Mouse (Mus musculus): ENCODE measurements at regions not wholly inside any gene's neighbourhood (a gene's known extent, or its start where the extent isn't known, plus 50 kb on each side); places are given as distances from the start of the nearest gene placed in this dataset.

- Histone ChIP-seq H3K27me3 (ENCODE audit: control insufficient read depth in 1 of 2, insufficient read depth in 2 of 2, low read length in 2 of 2) (no peaks in the 10 kb centered on the region), H3K27ac (ENCODE audit: control insufficient read depth, low read depth, low read length) (no peak overlapping the region), H3K79me2 (ENCODE audit: control insufficient read depth, insufficient read depth, low read length, poor library complexity) (no peaks in the 10 kb centered on the region), H3K4me1 (ENCODE audit: control insufficient read depth in 1 of 2, insufficient read depth in 2 of 2, low read length in 2 of 2) (no peaks in the 10 kb centered on the region), H3K9ac (ENCODE audit: control insufficient read depth, low read depth, low read length, poor library complexity, severe bottlenecking) (no peak overlapping the region), H3K4me3 (ENCODE audit: control insufficient read depth in 1 of 2, insufficient read depth in 1 of 2, low read depth in 2 of 2, low read length in 2 of 2) (no peak overlapping the region), H3K36me3 (ENCODE audit: control insufficient read depth in 1 of 2, insufficient read depth in 2 of 2, low read length in 2 of 2) (no peaks in the 10 kb centered on the region), H3K9me3 (replicated peaks; ENCODE audit: insufficient read depth, low read length) (no peaks in the 10 kb centered on the region)
- no peak for DNase-seq (ENCODE audit: low read depth, low spot score)
- TF ChIP-seq RCOR1 (IDR thresholded peaks at IDR 0.05; ENCODE audit: low read depth, low read length): no peak
- TF ChIP-seq MYC (IDR thresholded peaks at IDR 0.05; ENCODE audit: low read depth, low read length): no peak
- no peak for TF ChIP-seq POLR2A (IDR thresholded peaks at IDR 0.05; ENCODE audit: control insufficient read depth in 1 of 2, insufficient read depth in 1 of 2, low read depth in 1 of 2, low read length in 2 of 2, poor library complexity in 1 of 2)
- TF ChIP-seq CHD1 (IDR thresholded peaks at IDR 0.05; ENCODE audit: low read depth, low read length): no peak
- no peak for TF ChIP-seq HCFC1 (IDR thresholded peaks at IDR 0.05; ENCODE audit: low read depth, low read length)
- TF ChIP-seq KAT2A (conservative IDR thresholded peaks at IDR 0.05; ENCODE audit: low read depth, low read length): no peak
- TF ChIP-seq MEF2A (IDR thresholded peaks at IDR 0.05; ENCODE audit: extremely low read depth, insufficient replicate concordance, low read depth, low read length, poor library complexity, severe bottlenecking): no peak
- TF ChIP-seq NELFE (IDR thresholded peaks at IDR 0.05; ENCODE audit: low read depth, low read length): no peak
- TF ChIP-seq SMC3 (IDR thresholded peaks at IDR 0.05; ENCODE audit: low read depth, low read length): no peak
- no peak for TF ChIP-seq MAX (IDR thresholded peaks at IDR 0.05; ENCODE audit: low read length)
- TF ChIP-seq ZKSCAN1 (IDR thresholded peaks at IDR 0.05; ENCODE audit: low read depth, low read length): no peak
- TF ChIP-seq ETS1 (IDR thresholded peaks at IDR 0.05; ENCODE audit: low read depth, low read length): no peak
- no peak for TF ChIP-seq TAL1 (IDR thresholded peaks at IDR 0.05; ENCODE audit: low read length)
- TF ChIP-seq NRF1 (IDR thresholded peaks at IDR 0.05; ENCODE audit: insufficient read depth, low read depth, low read length, poor library complexity, severe bottlenecking): no peak
- TF ChIP-seq MAFK (IDR thresholded peaks at IDR 0.05; ENCODE audit: borderline replicate concordance, low read depth, low read length): no peak
- no peak for TF ChIP-seq JUND (IDR thresholded peaks at IDR 0.05; ENCODE audit: low read depth, low read length)
Measured at GRCm38 (mm10) chr3:147422196-147422595, 570.0 kb downstream of the Ttll7 start.

- H3K9me3 ChIP-seq (replicated peaks; ENCODE audit: insufficient read depth, low read length): no peaks in the 10 kb centered on the region
- TF ChIP-seq CTCF (IDR thresholded peaks at IDR 0.05 in 2 of 3, conservative IDR thresholded peaks at IDR 0.05 in 1 of 3; ENCODE audit: control insufficient read depth in 1 of 3, insufficient read depth in 1 of 3, low read depth in 2 of 3, low read length in 3 of 3, poor library complexity in 1 of 3, severe bottlenecking in 1 of 3) (no peak), MAZ (IDR thresholded peaks at IDR 0.05; ENCODE audit: low read depth, low read length) (no peak), POLR2A (IDR thresholded peaks at IDR 0.05; ENCODE audit: control insufficient read depth in 1 of 2, insufficient read depth in 1 of 2, low read depth in 1 of 2, low read length in 2 of 2, poor library complexity in 1 of 2) (no peak), MAFK (IDR thresholded peaks at IDR 0.05; ENCODE audit: borderline replicate concordance, low read depth, low read length) (no peak), MXI1 (IDR thresholded peaks at IDR 0.05; ENCODE audit: low read depth, low read length) (no peak)
- H3K9ac ChIP-seq (ENCODE audit: control insufficient read depth, low read depth, low read length, poor library complexity, severe bottlenecking): no peak overlapping the region
- H3K4me1 ChIP-seq (ENCODE audit: control insufficient read depth in 1 of 2, insufficient read depth in 2 of 2, low read length in 2 of 2): no peaks in the 10 kb centered on the region
- H3K27ac ChIP-seq (ENCODE audit: control insufficient read depth, low read depth, low read length): no peak overlapping the region
- H3K79me2 ChIP-seq (ENCODE audit: control insufficient read depth, insufficient read depth, low read length, poor library complexity): no peaks in the 10 kb centered on the region
- no peaks in the 10 kb centered on the region for H3K27me3 ChIP-seq (ENCODE audit: control insufficient read depth in 1 of 2, insufficient read depth in 2 of 2, low read length in 2 of 2)
- no peaks in the 10 kb centered on the region for H3K36me3 ChIP-seq (ENCODE audit: control insufficient read depth in 1 of 2, insufficient read depth in 2 of 2, low read length in 2 of 2)
- no peak overlapping the region for H3K4me3 ChIP-seq (ENCODE audit: control insufficient read depth in 1 of 2, insufficient read depth in 1 of 2, low read depth in 2 of 2, low read length in 2 of 2)
- DNase-seq (ENCODE audit: low read depth, low spot score): no peak
Measured at GRCm38 (mm10) chr3:147423895-147424575, 571.9 kb downstream of the Ttll7 start.

Measured in MEL (cell line).